Comparison of ENCODE assay signal across 9 mouse cellular contexts in the genomic region with DNA sequence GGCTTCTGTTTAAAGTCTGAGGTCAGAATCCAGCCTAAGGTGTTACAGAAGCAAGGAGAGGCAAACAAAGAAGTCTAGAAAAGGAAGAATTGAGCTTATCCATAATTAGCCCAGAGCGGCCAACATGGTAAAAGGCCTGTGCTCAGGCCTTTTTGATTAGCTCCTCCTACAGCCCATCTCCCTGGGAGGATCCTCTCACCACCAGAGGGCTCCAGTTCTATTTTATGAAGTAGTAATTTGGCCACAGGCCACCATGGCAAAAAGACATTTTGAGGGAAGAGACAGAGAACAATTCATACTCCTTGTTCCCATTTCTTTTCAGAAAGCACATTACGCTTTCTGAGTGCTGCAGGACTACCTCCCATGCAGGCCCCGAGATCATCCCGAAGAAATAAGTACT. TPM values are rescaled to one million over a fixed set of nuclear protein-coding genes. Genes with fewer than 3 reads are reported as not detected.
DNase-seq lines count a peak whose midpoint lies in the region; ATAC-seq and TF ChIP-seq lines count a peak whose summit lies in the region.
"Had no signal": no experiment of that assay in that cellular context is flagged by ENCODE, and none has a peak within 500 bp of the region (broad histone marks: within the 10 kb centered on the region; RNA-seq: fewer than 3 reads in every experiment).

No protein-coding gene starts in this region.

- ATAC-seq in forebrain, embryonic 11.5 days (replicated peaks; ENCODE audit: low FRiP score), result 0 out of 2 replicates have a peak, but pooled peaks have one; percentile 58
- no peak for ATAC-seq in kidney, postnatal 0 days (replicated peaks; ENCODE audit: low FRiP score, low read depth)

- peak; percentile 69 for TF ChIP-seq CTCF in kidney, postnatal 0 days (IDR thresholded peaks at IDR 0.05; ENCODE audit: low read depth)

- H3K9ac ChIP-seq in forebrain, embryonic 11.5 days (ENCODE audit: low read length), result no peak overlapping the region
- H3K9ac ChIP-seq in kidney, postnatal 0 days (ENCODE audit: low read depth, low read length), result no peak overlapping the region

- no peak for DNase-seq in forebrain, embryonic 11.5 days (ENCODE audit: low spot score)
- no peak for DNase-seq in forebrain, embryonic 10.5 days (ENCODE audit: extremely low spot score, low spot score)
- DNase-seq in Muller cell, postnatal 12 days (ENCODE audit: inconsistent ontology term), result peak; percentile 77
- DNase-seq in cerebellum, adult 9-10 months, result peak; percentile 53
- DNase-seq in frontal cortex, postnatal 36 days (ENCODE audit: low spot score in 2 of 2), result peak; percentile 48 to 67
- DNase-seq in kidney, postnatal 0 days (ENCODE audit: low spot score), result peak; percentile 81
- DNase-seq in lung, adult 18-20 months, result peak; percentile 37 to 54
- peak; percentile 20 for DNase-seq in retina, postnatal 7 days (ENCODE audit: low read depth, low spot score)

- no peak overlapping the region for H3K4me2 ChIP-seq in forebrain, embryonic 11.5 days (ENCODE audit: low read depth, low read length, severe bottlenecking)
- no peak overlapping the region for H3K4me2 ChIP-seq in kidney, postnatal 0 days (ENCODE audit: low read length)

- no peaks in the 10 kb centered on the region for H3K36me3 ChIP-seq in forebrain, embryonic 11.5 days (ENCODE audit: control insufficient read depth, insufficient read depth, low read length)
- H3K36me3 ChIP-seq in forebrain, embryonic 10.5 days (replicated peaks), result peaks cover 15% of the 10 kb centered on the region; the same call in 1 of the 2 replicates
- H3K36me3 ChIP-seq in kidney, postnatal 0 days (ENCODE audit: insufficient read depth, low read length), result 0 out of 2 replicates have a peak, but pooled peaks cover 2% of the 10 kb centered on the region

- 82% methylated on average over 4 of the region's 4 CpGs for WGBS in forebrain, embryonic 11.5 days
- WGBS in forebrain, embryonic 10.5 days, result 91% methylated on average over 4 of the region's 4 CpGs
- 90% methylated on average over 4 of the region's 4 CpGs for WGBS in kidney, postnatal 0 days

- no peaks in the 10 kb centered on the region for H3K4me1 ChIP-seq in forebrain, embryonic 11.5 days (replicated peaks; ENCODE audit: control insufficient read depth, insufficient read depth, low read length)
- H3K4me1 ChIP-seq in forebrain, embryonic 10.5 days, result 0 out of 2 replicates have a peak, but pooled peaks cover under 1% of the 10 kb centered on the region
- H3K4me1 ChIP-seq in kidney, postnatal 0 days (replicated peaks; ENCODE audit: insufficient read depth, low read length), result no peaks in the 10 kb centered on the region

- no peaks in the 10 kb centered on the region for H3K9me3 ChIP-seq in forebrain, embryonic 11.5 days (ENCODE audit: control insufficient read depth, low read length)
- H3K9me3 ChIP-seq in forebrain, embryonic 10.5 days, result no peaks in the 10 kb centered on the region
- no peaks in the 10 kb centered on the region for H3K9me3 ChIP-seq in kidney, postnatal 0 days (replicated peaks; ENCODE audit: low read length)

- no peak overlapping the region for H3K27ac ChIP-seq in forebrain, embryonic 11.5 days (ENCODE audit: low read depth, low read length)
- H3K27ac ChIP-seq in forebrain, embryonic 10.5 days, result no peak overlapping the region
- H3K27ac ChIP-seq in kidney, postnatal 0 days, result no peak overlapping the region

- H3K27me3 ChIP-seq in forebrain, embryonic 11.5 days (ENCODE audit: control insufficient read depth, insufficient read depth, low read length), result no peaks in the 10 kb centered on the region
- no peaks in the 10 kb centered on the region for H3K27me3 ChIP-seq in forebrain, embryonic 10.5 days (ENCODE audit: poor library complexity, severe bottlenecking)
- no peaks in the 10 kb centered on the region for H3K27me3 ChIP-seq in kidney, postnatal 0 days (ENCODE audit: insufficient read depth, low read length)

- no peak overlapping the region for H3K4me3 ChIP-seq in forebrain, embryonic 11.5 days (ENCODE audit: low read depth, low read length)
- H3K4me3 ChIP-seq in forebrain, embryonic 10.5 days, result no peak overlapping the region
- H3K4me3 ChIP-seq in kidney, postnatal 0 days (replicated peaks; ENCODE audit: low read depth, low read length), result no peak overlapping the region

RNA-seq across cellular contexts. Expression of a gene that starts 46.3 kb away (rescaled TPM):
- polyA plus RNA-seq in forebrain, embryonic 11.5 days (2014; fragmentation: Nextera tagmentation; extraction: Ambion mirVana), result 78.3 and 85.0 TPM in 2 replicates
- polyA plus RNA-seq in forebrain, embryonic 10.5 days (2016; fragmentation: Nextera tagmentation; extraction: Ambion mirVana), result 56.4 and 59.6 TPM in 2 replicates
- polyA plus RNA-seq in kidney, postnatal 0 days (2015; fragmentation: Nextera tagmentation; extraction: Ambion mirVana), result 74.1 and 90.5 TPM in 2 replicates

RNA-seq across cellular contexts. Expression of a gene that starts 50.0 kb away (rescaled TPM):
- polyA plus RNA-seq in forebrain, embryonic 11.5 days (2014; fragmentation: Nextera tagmentation; extraction: Ambion mirVana), result 0.24 and 0.33 TPM in 2 replicates
- 0.10 and 0.34 TPM in 2 replicates for polyA plus RNA-seq in forebrain, embryonic 10.5 days (2016; fragmentation: Nextera tagmentation; extraction: Ambion mirVana)
- 0.10 and 0.11 TPM in 2 replicates for polyA plus RNA-seq in kidney, postnatal 0 days (2015; fragmentation: Nextera tagmentation; extraction: Ambion mirVana)
- polyA plus RNA-seq: stomach, embryonic 14.5 days had no signal

Comparison
In these comparisons a context has a peak if more than half of its experiments do, and no peak if none do; other contexts are left out.
1. DNase-seq: peak in Muller cell, postnatal 12 days (single experiment), cerebellum, adult 9-10 months (single experiment), frontal cortex, postnatal 36 days (2 of 2), kidney, postnatal 0 days (single experiment), lung, adult 18-20 months (2 of 2) and retina, postnatal 7 days (single experiment); none in forebrain, embryonic 11.5 days (single experiment) and forebrain, embryonic 10.5 days (single experiment).